Mouse (Mus musculus) C2C12 (cell line): Measurements from ENCODE around the gene Myh10.

ENCODE experiments used
- CEBPB ChIP-seq: IDR thresholded peaks from one replicate; pipeline ENCODE4 v1.6.1; 2011; ENCODE audit warnings: low read depth, mild to moderate bottlenecking, control low read depth, moderate library complexity
- CTCF ChIP-seq: IDR thresholded peaks from one replicate; pipeline ENCODE4 v1.5.1; 2011; ENCODE audit not compliant: control insufficient read depth, insufficient read depth, insufficient read length
- FOSL1 ChIP-seq: IDR thresholded peaks from one replicate; pipeline ENCODE4 v1.8.0; 2011; ENCODE audit warnings: mild to moderate bottlenecking, low read length; ENCODE audit not compliant: poor library complexity, insufficient read depth, severe bottlenecking
- MAX ChIP-seq: IDR thresholded peaks from one replicate; pipeline ENCODE4 v1.6.1; 2011; ENCODE audit warnings: mild to moderate bottlenecking, control low read depth
- USF1 ChIP-seq: IDR thresholded peaks from one replicate; pipeline ENCODE4 v1.6.1; 2011; ENCODE audit warnings: low read depth, mild to moderate bottlenecking, control low read depth, moderate library complexity

GRCm38 (mm10) chr11:68728693-68729092, 37.3 kb downstream of the Myh10 start:
- TF ChIP-seq CTCF: no peak
- no peak for TF ChIP-seq CEBPB
- TF ChIP-seq MAX: no peak
- TF ChIP-seq USF1: no peak
- no peak for TF ChIP-seq FOSL1
